Mouse (Mus musculus) myocyte (in vitro differentiated cells): Measurements from ENCODE around the gene Myo5a. TPM values are rescaled to one million over a fixed set of nuclear protein-coding genes. Genes with fewer than 3 reads are reported as not detected.
"Not testable (repeated sequence)": the region's sequence is repeated elsewhere in the genome, so short reads cannot be mapped to it uniquely, and the experiment has no call there.

Experiments used
- H3K27me3 ChIP-seq: one replicate; pipeline ENCODE4 v1.6.1; 2011; ENCODE audit not compliant: control insufficient read depth, insufficient read depth, insufficient read length
- H3K36me3 ChIP-seq: one replicate; pipeline ENCODE4 v1.6.1; 2011; ENCODE audit not compliant: control insufficient read depth, insufficient read depth
- H3K4me2 ChIP-seq: one replicate; pipeline ENCODE4 v1.6.1; 2011; ENCODE audit warnings: low read depth, control low read depth
- H3K4me3 ChIP-seq: one replicate; pipeline ENCODE4 v1.5.1; 2011; ENCODE audit warnings: mild to moderate bottlenecking, control low read depth, moderate library complexity
- H3K79me2 ChIP-seq: one replicate; pipeline ENCODE4 v1.6.1; 2011; ENCODE audit not compliant: control insufficient read depth, insufficient read depth
- H3ac ChIP-seq: one replicate; pipeline ENCODE4 v1.6.1; 2011; ENCODE audit not compliant: control insufficient read depth, insufficient read length
- CEBPB ChIP-seq: IDR thresholded peaks from 2 replicates; pipeline ENCODE4 v1.6.1; 2011; ENCODE audit warnings: mild to moderate bottlenecking, moderate library complexity; ENCODE audit not compliant: poor library complexity, insufficient read depth, severe bottlenecking
- E2F4 ChIP-seq: IDR thresholded peaks from one replicate; pipeline ENCODE4 v1.6.1; 2011; ENCODE audit warnings: mild to moderate bottlenecking, control low read depth, moderate library complexity; ENCODE audit not compliant: insufficient read depth
- MAX ChIP-seq: IDR thresholded peaks from one replicate; pipeline ENCODE4 v1.6.1; 2011; ENCODE audit warnings: low read depth, mild to moderate bottlenecking, control low read depth
- MYOD1 ChIP-seq, 3 experiments: IDR thresholded peaks; one replicate each; pipeline ENCODE4 v1.6.1; 2011; ENCODE audit warnings: control low read depth in 2 of 3, low read depth in 2 of 3, mild to moderate bottlenecking in 2 of 3, moderate library complexity in 1 of 3; ENCODE audit not compliant: insufficient read length in 2 of 3, control insufficient read depth in 1 of 3
- MYOG ChIP-seq, 3 experiments: IDR thresholded peaks; one replicate each; pipeline ENCODE4 v1.6.1; 2011; ENCODE audit warnings: control low read depth in 2 of 3, low read depth in 2 of 3, mild to moderate bottlenecking in 2 of 3; ENCODE audit not compliant: insufficient read length in 2 of 3, control insufficient read depth in 1 of 3, insufficient read depth in 1 of 3
- POLR2A ChIP-seq: IDR thresholded peaks from one replicate; pipeline ENCODE4 v1.6.1; 2011; ENCODE audit warnings: low read depth, mild to moderate bottlenecking, control low read depth, moderate library complexity; ENCODE audit not compliant: insufficient read length
- POLR2AphosphoS2 ChIP-seq: IDR thresholded peaks from one replicate; pipeline ENCODE4 v1.6.1; 2011; ENCODE audit warnings: low read depth, control low read depth; ENCODE audit not compliant: insufficient read length
- REST ChIP-seq: IDR thresholded peaks from one replicate; pipeline ENCODE4 v1.6.1; 2011; ENCODE audit warnings: mild to moderate bottlenecking, control low read depth, moderate library complexity; ENCODE audit not compliant: insufficient read depth, insufficient read length
- SRF ChIP-seq: IDR thresholded peaks from one replicate; pipeline ENCODE4 v1.6.1; 2011; ENCODE audit warnings: low read depth; ENCODE audit not compliant: control insufficient read depth, insufficient read length
- TCF12 ChIP-seq: IDR thresholded peaks from one replicate; pipeline ENCODE4 v1.6.1; 2011; ENCODE audit warnings: mild to moderate bottlenecking, control low read depth; ENCODE audit not compliant: poor library complexity, insufficient read depth, severe bottlenecking
- TCF3 ChIP-seq: IDR thresholded peaks from one replicate; pipeline ENCODE4 v1.6.1; 2011; ENCODE audit warnings: low read depth, control low read depth; ENCODE audit not compliant: insufficient read length
- USF1 ChIP-seq: IDR thresholded peaks from one replicate; pipeline ENCODE4 v1.6.1; 2011; ENCODE audit warnings: low read depth, mild to moderate bottlenecking, control low read depth, moderate library complexity
- polyA plus RNA-seq: library from polyadenylated mRNA; unstranded; fragments of >200 nt; fragmentation: generic; extraction: Trizol; gene quantifications from one replicate; pipeline ENCODE4 v1.2.1, GENCODE M21; 2012; ENCODE audit warnings: missing spikeins

The Myo5a gene
- polyA plus RNA-seq, 1 experiment: 15.4 TPM

DNA sequence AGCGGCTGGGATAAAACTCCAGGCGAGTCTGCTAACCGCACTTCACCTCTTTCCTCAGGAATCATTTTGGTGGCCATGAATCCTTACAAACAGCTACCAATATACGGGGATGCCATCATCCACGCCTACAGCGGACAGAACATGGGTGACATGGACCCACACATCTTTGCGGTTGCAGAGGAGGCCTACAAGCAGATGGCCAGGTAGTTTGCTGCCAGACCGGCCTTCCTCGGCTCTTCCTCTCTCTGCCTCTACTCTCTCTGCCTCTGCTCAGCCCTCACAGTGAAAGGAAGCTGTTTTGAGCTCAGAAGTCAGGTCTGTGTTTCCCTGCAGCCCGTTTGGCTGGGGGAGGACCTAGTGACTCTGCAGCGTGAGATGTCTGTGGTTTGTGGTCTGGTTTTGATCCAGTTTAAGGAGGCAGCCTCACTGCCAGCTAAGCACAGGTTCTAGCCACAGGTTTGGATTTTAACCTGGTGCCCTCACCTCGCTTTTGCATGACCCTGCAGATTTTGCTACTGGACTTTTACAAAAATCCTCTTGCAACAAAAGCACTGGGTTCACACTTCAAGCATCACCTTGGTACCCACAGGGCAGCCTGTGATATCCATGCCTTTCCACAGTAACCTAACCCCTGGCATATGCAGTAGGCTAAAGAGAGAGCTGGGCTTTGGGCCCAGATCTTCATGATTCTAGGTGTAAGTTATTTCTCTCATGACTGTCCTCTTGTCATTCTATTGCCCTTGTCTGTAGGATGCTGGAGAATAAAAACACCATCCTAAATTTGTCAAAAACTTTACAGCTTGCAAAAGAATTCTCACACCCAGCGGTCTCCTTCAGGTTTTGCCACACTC is 175.5 kb downstream of the Myo5a start:
- H3K27me3 ChIP-seq: no peaks in the 10 kb centered on the region
- H3K4me2 ChIP-seq: no peak overlapping the region
- H3K79me2 ChIP-seq: no peaks in the 10 kb centered on the region
- no peaks in the 10 kb centered on the region for H3K36me3 ChIP-seq
- no peak overlapping the region for H3ac ChIP-seq
- TF ChIP-seq REST (no peak), MYOD1 (IDR thresholded peaks at IDR 0.05; ENCODE audit: control insufficient read depth in 1 of 3, insufficient read length in 2 of 3, low read depth in 2 of 3) (no peak), MAX (no peak), E2F4 (no peak), CEBPB (no peak), POLR2AphosphoS2 (no peak), USF1 (no peak), POLR2A (no peak), TCF3 (no peak), TCF12 (no peak), SRF (no peak), MYOG (IDR thresholded peaks at IDR 0.05; ENCODE audit: control insufficient read depth in 1 of 3, insufficient read depth in 1 of 3, insufficient read length in 2 of 3, low read depth in 2 of 3) (no peak)
- no peak overlapping the region for H3K4me3 ChIP-seq

DNA sequence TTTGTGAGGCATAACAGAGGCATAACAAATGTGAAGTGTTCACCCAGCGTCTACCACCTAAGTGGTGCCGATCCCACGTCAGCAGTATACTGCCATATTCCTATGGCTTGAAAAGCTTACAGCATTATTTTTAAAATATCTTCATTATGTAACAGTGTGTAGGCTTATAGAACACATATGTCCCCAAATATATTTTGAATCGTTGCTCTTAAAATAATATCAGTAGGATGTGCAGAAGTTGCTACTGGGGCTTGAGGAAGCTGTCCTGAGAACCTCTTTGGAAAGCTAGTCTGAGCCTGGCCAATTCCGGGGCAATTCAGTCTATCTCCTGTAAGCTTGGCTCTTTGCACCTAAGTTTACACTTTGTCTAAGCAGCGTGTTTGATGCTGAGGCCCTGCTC is 177.1 kb downstream of the Myo5a start:
- Histone ChIP-seq H3K4me2 (no peak overlapping the region), H3K79me2 (no peaks in the 10 kb centered on the region), H3K4me3 (no peak overlapping the region), H3ac (no peak overlapping the region), H3K27me3 (no peaks in the 10 kb centered on the region), H3K36me3 (no peaks in the 10 kb centered on the region)
- TF ChIP-seq TCF12 (no peak), MYOG (IDR thresholded peaks at IDR 0.05; ENCODE audit: control insufficient read depth in 1 of 3, insufficient read depth in 1 of 3, insufficient read length in 2 of 3, low read depth in 2 of 3) (no peak), TCF3 (no peak), POLR2AphosphoS2 (no peak), REST (no peak), CEBPB (no peak), MYOD1 (IDR thresholded peaks at IDR 0.05; ENCODE audit: control insufficient read depth in 1 of 3, insufficient read length in 2 of 3, low read depth in 2 of 3) (no peak), SRF (no peak), POLR2A (no peak), E2F4 (no peak), USF1 (no peak), MAX (no peak)

DNA sequence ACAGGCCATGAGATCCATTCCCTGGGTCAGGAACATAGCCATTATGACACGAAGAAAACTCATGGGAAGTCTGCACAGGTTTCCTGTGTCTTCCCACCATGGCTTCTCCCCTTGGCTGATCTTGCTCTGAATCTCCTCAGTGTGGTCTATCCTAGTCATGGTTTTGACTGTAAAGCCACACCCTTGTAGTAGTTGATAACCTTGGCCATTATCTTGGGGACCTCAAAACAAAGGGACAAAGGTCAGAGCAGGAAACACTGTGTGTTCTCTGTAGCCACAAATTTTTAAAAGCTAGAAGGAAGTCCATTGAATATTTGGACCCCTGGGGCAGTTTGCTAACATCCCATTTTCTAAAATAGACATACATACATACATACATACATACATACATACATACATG is 177.5 kb downstream of the Myo5a start:
- H3K79me2 ChIP-seq: no peaks in the 10 kb centered on the region
- H3K4me2 ChIP-seq: no peak overlapping the region
- H3K4me3 ChIP-seq: no peak overlapping the region
- TF ChIP-seq TCF12 (no peak), CEBPB (no peak), MYOG (IDR thresholded peaks at IDR 0.05; ENCODE audit: control insufficient read depth in 1 of 3, insufficient read depth in 1 of 3, insufficient read length in 2 of 3, low read depth in 2 of 3) (no peak), E2F4 (no peak), REST (no peak), MAX (no peak), TCF3 (no peak), POLR2AphosphoS2 (no peak), SRF (no peak), USF1 (no peak), MYOD1 (IDR thresholded peaks at IDR 0.05; ENCODE audit: control insufficient read depth in 1 of 3, insufficient read length in 2 of 3, low read depth in 2 of 3) (no peak), POLR2A (no peak)
- no peaks in the 10 kb centered on the region for H3K27me3 ChIP-seq
- H3K36me3 ChIP-seq: no peaks in the 10 kb centered on the region
- H3ac ChIP-seq: no peak overlapping the region

- no peaks in the 10 kb centered on the region for H3K79me2 ChIP-seq
- no peak overlapping the region for H3ac ChIP-seq
- no peaks in the 10 kb centered on the region for H3K36me3 ChIP-seq
- H3K4me2 ChIP-seq: no peak overlapping the region
- H3K27me3 ChIP-seq: no peaks in the 10 kb centered on the region
- TF ChIP-seq MYOD1 (IDR thresholded peaks at IDR 0.05; ENCODE audit: control insufficient read depth in 1 of 3, insufficient read length in 2 of 3, low read depth in 2 of 3): no peak
- no peak for TF ChIP-seq POLR2A
- TF ChIP-seq POLR2AphosphoS2: no peak
- TF ChIP-seq E2F4: no peak
- TF ChIP-seq TCF12: no peak
- TF ChIP-seq USF1: no peak
- TF ChIP-seq REST: no peak
- no peak for TF ChIP-seq MYOG (IDR thresholded peaks at IDR 0.05; ENCODE audit: control insufficient read depth in 1 of 3, insufficient read depth in 1 of 3, insufficient read length in 2 of 3, low read depth in 2 of 3)
- no peak for TF ChIP-seq TCF3
- no peak for TF ChIP-seq MAX
- no peak for TF ChIP-seq SRF
- TF ChIP-seq CEBPB: no peak
- H3K4me3 ChIP-seq: no peak overlapping the region
These were observed 178.1 kb downstream of the Myo5a start for GRCm38 (mm10) chr9:75248874-75249273.

DNA sequence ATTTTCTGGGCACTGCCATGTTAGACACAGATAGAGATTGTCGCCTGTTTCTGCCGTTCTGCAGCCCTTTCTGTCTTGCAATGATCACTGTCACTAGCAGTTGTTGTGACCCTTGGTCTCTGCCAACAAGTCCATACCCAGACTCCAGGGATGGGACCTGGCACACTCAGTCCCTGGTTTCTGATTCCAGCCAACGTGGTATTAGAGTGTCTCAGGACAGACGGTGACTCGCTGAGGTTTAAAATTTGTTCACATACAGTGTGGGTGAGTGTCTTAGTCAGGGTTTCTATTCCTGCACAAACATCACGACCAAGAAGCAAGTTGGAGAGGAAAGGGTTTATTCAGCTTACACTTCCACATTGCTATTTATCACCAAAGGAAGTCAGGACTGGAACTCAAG is 182.3 kb downstream of the Myo5a start:
- peak overlapping the region; percentile 15 for H3K4me2 ChIP-seq
- H3ac ChIP-seq, H3K4me3 ChIP-seq, H3K27me3 ChIP-seq, H3K36me3 ChIP-seq, H3K79me2 ChIP-seq: not testable (repeated sequence)
